ENCODE assay signal across 8 mouse cellular contexts in genomic region chr2:59160605-59160963, GRCm38 (mm10). TPM values are rescaled to one million over a fixed set of nuclear protein-coding genes. Genes with fewer than 3 reads are reported as not detected.
DNase-seq lines count a peak whose midpoint lies in the region; ATAC-seq lines count a peak whose summit lies in the region.

Ccdc148 (minus strand) TSS chr2:59160683.
Pkp4 (plus strand) TSS chr2:59160850.

- H3K4me3 ChIP-seq in embryonic facial prominence, embryonic 11.5 days (ENCODE audit: low read depth, low read length), result peak within 1 kb of the TSS; percentile 94
- peak within 1 kb of the TSS; percentile 94 for H3K4me3 ChIP-seq in limb, embryonic 10.5 days
- peak within 1 kb of the TSS; percentile 89 for H3K4me3 ChIP-seq in midbrain, embryonic 12.5 days

- no peaks in the 10 kb centered on the region for H3K36me3 ChIP-seq in embryonic facial prominence, embryonic 11.5 days (replicated peaks; ENCODE audit: control insufficient read depth, insufficient read depth, low read depth, low read length)
- H3K36me3 ChIP-seq in limb, embryonic 10.5 days, result no peaks in the 10 kb centered on the region
- no peaks in the 10 kb centered on the region for H3K36me3 ChIP-seq in midbrain, embryonic 12.5 days

- peak within 1 kb of the TSS; percentile 85 for H3K9ac ChIP-seq in embryonic facial prominence, embryonic 11.5 days (replicated peaks; ENCODE audit: low read length)
- H3K9ac ChIP-seq in midbrain, embryonic 12.5 days (replicated peaks), result peak within 1 kb of the TSS; percentile 80

- H3K9me3 ChIP-seq in embryonic facial prominence, embryonic 11.5 days (replicated peaks; ENCODE audit: control insufficient read depth, low read length), result no peaks in the 10 kb centered on the region
- no peaks in the 10 kb centered on the region for H3K9me3 ChIP-seq in limb, embryonic 10.5 days (replicated peaks)
- no peaks in the 10 kb centered on the region for H3K9me3 ChIP-seq in midbrain, embryonic 12.5 days

- H3K27ac ChIP-seq in embryonic facial prominence, embryonic 11.5 days (replicated peaks; ENCODE audit: low read depth, low read length), result peak within 1 kb of the TSS; percentile 66
- peak within 1 kb of the TSS; percentile 93 for H3K27ac ChIP-seq in limb, embryonic 10.5 days
- peak within 1 kb of the TSS; percentile 88 for H3K27ac ChIP-seq in midbrain, embryonic 12.5 days (replicated peaks)

- no peaks in the 10 kb centered on the region for H3K27me3 ChIP-seq in embryonic facial prominence, embryonic 11.5 days (ENCODE audit: control insufficient read depth, insufficient read depth, low read length)
- H3K27me3 ChIP-seq in limb, embryonic 10.5 days (ENCODE audit: low read depth, poor library complexity, severe bottlenecking), result no peaks in the 10 kb centered on the region
- no peaks in the 10 kb centered on the region for H3K27me3 ChIP-seq in midbrain, embryonic 12.5 days

- peak; percentile 98 for ATAC-seq in embryonic facial prominence, embryonic 11.5 days (replicated peaks; ENCODE audit: insufficient number of reproducible peaks, low FRiP score, low TSS enrichment, low read depth)
- peak; percentile 98 for ATAC-seq in midbrain, embryonic 12.5 days (ENCODE audit: low FRiP score, low read depth)
- ATAC-seq in erythroid progenitor cell, adult 5-6 weeks (replicated peaks; ENCODE audit: low FRiP score, poor library complexity, severe bottlenecking), result no peak

- WGBS in embryonic facial prominence, embryonic 11.5 days, result 0% methylated on average over 23 of the region's 37 CpGs
- WGBS in limb, embryonic 10.5 days, result under 1% methylated on average over 36 of the region's 37 CpGs
- WGBS in midbrain, embryonic 12.5 days, result under 1% methylated on average over 22 of the region's 37 CpGs

- H3K4me1 ChIP-seq in embryonic facial prominence, embryonic 11.5 days (ENCODE audit: control insufficient read depth, insufficient read depth, low read length), result no peaks in the 10 kb centered on the region
- H3K4me1 ChIP-seq in limb, embryonic 10.5 days, result peaks cover 27% of the 10 kb centered on the region
- H3K4me1 ChIP-seq in midbrain, embryonic 12.5 days, result peaks cover 19% of the 10 kb centered on the region

- DNase-seq in adrenal gland, postnatal 36 days, result peak; percentile 95
- peak; percentile 96 for DNase-seq in embryonic facial prominence, embryonic 11.5 days (ENCODE audit: low spot score)
- peak; percentile 93 to 96 for DNase-seq in heart, adult 18-20 months
- DNase-seq in kidney, adult 18-20 months, result peak; percentile 93
- DNase-seq in limb, embryonic 10.5 days (ENCODE audit: low spot score), result peak; percentile 92
- peak; percentile 92 for DNase-seq in skeletal muscle tissue, adult 2 months (ENCODE audit: low read depth, low spot score)

- H3K4me2 ChIP-seq in embryonic facial prominence, embryonic 11.5 days (ENCODE audit: low read depth, low read length), result peak within 1 kb of the TSS; percentile 91
- peak within 1 kb of the TSS; percentile 65 for H3K4me2 ChIP-seq in midbrain, embryonic 12.5 days (replicated peaks)

RNA-seq across cellular contexts. Expression of gene Ccdc148, which starts in this region (rescaled TPM):
- under 1 TPM; 0.86 to 0.99 TPM for total RNA-seq in adrenal gland, postnatal 36 days (2021)
- 0.39 and 0.46 TPM in 2 replicates for polyA plus RNA-seq in embryonic facial prominence, embryonic 11.5 days (2014; fragmentation: Nextera tagmentation; extraction: Ambion mirVana)
- 1 to 10 TPM in 1 of 2 experiments, under 1 TPM in 1; 0.69 to 1.0 TPM for total RNA-seq in heart, adult 18-20 months (2021)
- 0.23 and 0.70 TPM in 2 replicates for polyA plus RNA-seq in limb, embryonic 10.5 days (2016; fragmentation: Nextera tagmentation; extraction: Ambion mirVana)
- polyA plus RNA-seq in midbrain, embryonic 12.5 days (2016; fragmentation: Nextera tagmentation; extraction: Ambion mirVana), result 1.9 and 2.0 TPM in 2 replicates
- total RNA-seq in erythroid progenitor cell, adult 5-6 weeks (2015; ENCODE audit: low replicate concordance), result 1.1 TPM in 1 of 2 replicates, not detected in the other
- total RNA-seq in erythroid progenitor cell, adult 5-6 weeks (2017; ENCODE audit: low replicate concordance), result 0.15 and 2.2 TPM in 2 replicates

RNA-seq across cellular contexts. Expression of gene Pkp4, which starts in this region (rescaled TPM):
- 10 to 100 TPM; 51.9 to 60.8 TPM for total RNA-seq in adrenal gland, postnatal 36 days (2021)
- polyA plus RNA-seq in embryonic facial prominence, embryonic 11.5 days (2014; fragmentation: Nextera tagmentation; extraction: Ambion mirVana), result 17.4 and 19.3 TPM in 2 replicates
- 100 to 1,000 TPM; 129 to 159 TPM for total RNA-seq in heart, adult 18-20 months (2021)
- 12.4 and 15.0 TPM in 2 replicates for polyA plus RNA-seq in limb, embryonic 10.5 days (2016; fragmentation: Nextera tagmentation; extraction: Ambion mirVana)
- 14.7 and 16.7 TPM in 2 replicates for polyA plus RNA-seq in midbrain, embryonic 12.5 days (2016; fragmentation: Nextera tagmentation; extraction: Ambion mirVana)
- 8.3 and 10.5 TPM in 2 replicates for total RNA-seq in erythroid progenitor cell, adult 5-6 weeks (2015; ENCODE audit: low replicate concordance)
- total RNA-seq in erythroid progenitor cell, adult 5-6 weeks (2017; ENCODE audit: low replicate concordance), result 4.7 and 13.1 TPM in 2 replicates
